Mouse (Mus musculus): ENCODE results near the gene Bub1b. TPM values are rescaled to one million over a fixed set of nuclear protein-coding genes. Genes with fewer than 3 reads are reported as not detected.

The Bub1b gene
- polyA plus RNA-seq, 1 experiment from 2014 or later: 92.1 TPM

DNA sequence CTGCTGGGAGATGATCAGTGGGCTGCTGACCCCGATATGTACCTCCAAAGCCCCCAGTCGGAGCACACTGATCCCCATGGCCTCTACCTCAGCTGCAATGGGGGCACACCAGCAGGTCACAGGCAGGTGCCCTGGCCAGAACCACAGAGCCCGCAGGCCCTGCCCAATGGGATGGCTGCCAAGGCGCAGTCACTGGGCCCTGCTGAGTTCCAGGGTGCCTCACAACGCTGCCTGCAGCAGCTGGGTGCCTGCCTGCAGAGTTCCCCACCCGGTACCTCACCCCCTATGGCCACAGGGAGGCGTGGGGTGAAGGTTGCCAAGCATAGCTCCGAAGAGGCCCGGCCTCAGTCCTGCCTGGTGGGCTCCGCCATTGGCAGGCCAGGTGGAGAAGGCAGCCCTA is 91.9 kb downstream of the Bub1b start:
- H3K9me3 ChIP-seq: no peaks in the 10 kb centered on the region
- no peak overlapping the region for H3K27ac ChIP-seq (replicated peaks)

More for the DNA sequence above, 91.9 kb downstream of the Bub1b start:
- WGBS: 79% methylated on average over 10 of the region's 10 CpGs
- Histone ChIP-seq H3K4me2 (replicated peaks) (no peak overlapping the region), H3K9ac (replicated peaks) (no peak overlapping the region), H3K36me3 (no peaks in the 10 kb centered on the region), H3K27me3 (peaks cover 30% of the 10 kb centered on the region), H3K4me1 (no peaks in the 10 kb centered on the region), H3K4me3 (no peak overlapping the region)
- ATAC-seq (ENCODE audit: low FRiP score, low read depth): no peak

Other genes starting within 250 kb of the Bub1b start
- 0.55 and 0.89 TPM in 2 replicates for gene Gpr176, start 224.8 kb upstream of the Bub1b start, polyA plus RNA-seq (2016; fragmentation: Nextera tagmentation; extraction: Ambion mirVana)
- gene Eif2ak4, start 209.6 kb upstream of the Bub1b start, polyA plus RNA-seq (2016; fragmentation: Nextera tagmentation; extraction: Ambion mirVana): 11.7 and 12.5 TPM in 2 replicates
- 280 and 286 TPM in 2 replicates for gene Srp14, start 118.5 kb upstream of the Bub1b start, polyA plus RNA-seq (2016; fragmentation: Nextera tagmentation; extraction: Ambion mirVana)
- 2.1 and 4.1 TPM in 2 replicates for gene Bmf, start 48.5 kb upstream of the Bub1b start, polyA plus RNA-seq (2016; fragmentation: Nextera tagmentation; extraction: Ambion mirVana)
- 4.9 and 5.8 TPM in 2 replicates for gene Pak6, start 65.1 kb downstream of the Bub1b start, polyA plus RNA-seq (2016; fragmentation: Nextera tagmentation; extraction: Ambion mirVana)
- gene Ankrd63, start 105.8 kb downstream of the Bub1b start, polyA plus RNA-seq (2016; fragmentation: Nextera tagmentation; extraction: Ambion mirVana): not detected in 2 replicates
- 0.17 and 0.50 TPM in 2 replicates for gene Plcb2, start 130.2 kb downstream of the Bub1b start, polyA plus RNA-seq (2016; fragmentation: Nextera tagmentation; extraction: Ambion mirVana)
- gene Inafm2, start 147.5 kb downstream of the Bub1b start, polyA plus RNA-seq (2016; fragmentation: Nextera tagmentation; extraction: Ambion mirVana): 25.1 TPM in 2 replicates
- 1.9 and 2.2 TPM in 2 replicates for gene Ccdc9b, start 164.4 kb downstream of the Bub1b start, polyA plus RNA-seq (2016; fragmentation: Nextera tagmentation; extraction: Ambion mirVana)
- gene Phgr1, start 174.6 kb downstream of the Bub1b start, polyA plus RNA-seq (2016; fragmentation: Nextera tagmentation; extraction: Ambion mirVana): not detected in 2 replicates
- gene Disp2, start 181.5 kb downstream of the Bub1b start, polyA plus RNA-seq (2016; fragmentation: Nextera tagmentation; extraction: Ambion mirVana): 17.5 and 17.8 TPM in 2 replicates
- gene Knstrn, start 215.8 kb downstream of the Bub1b start, polyA plus RNA-seq (2016; fragmentation: Nextera tagmentation; extraction: Ambion mirVana): 134 and 147 TPM in 2 replicates